ENCODE assay signal across 22 mouse cellular contexts in genomic region chr19:29658836-29659235, GRCm38 (mm10). TPM values are rescaled to one million over a fixed set of nuclear protein-coding genes. Genes with fewer than 3 reads are reported as not detected.
"Had no signal": no experiment of that assay in that cellular context is flagged by ENCODE, and none has a peak within 500 bp of the region (broad histone marks: within the 10 kb centered on the region; RNA-seq: fewer than 3 reads in every experiment).

No protein-coding gene starts in this region.

- H3K4me2 ChIP-seq: neural tube, embryonic 15.5 days; stomach, embryonic 15.5 days had no signal

- H3K4me3 ChIP-seq: neural tube, embryonic 15.5 days; stomach, embryonic 15.5 days had no signal

- H3K9ac ChIP-seq: neural tube, embryonic 15.5 days; stomach, embryonic 15.5 days had no signal

- DNase-seq: retina, postnatal 1 day; right cerebral cortex, adult 18-20 months; right cerebral cortex, postnatal 14 days; right cerebral cortex, postnatal 25 days; right cerebral cortex, postnatal 4 days; spleen, adult 18-20 months; thymus, adult 18-20 months; thymus, adult 2 months; thymus, postnatal 14 days; thymus, postnatal 25 days; thymus, postnatal 36 days; thymus, postnatal 4 days had no signal

- H3K27ac ChIP-seq: neural tube, embryonic 15.5 days; stomach, embryonic 15.5 days; stomach, postnatal 0 days had no signal

- H3K36me3 ChIP-seq: neural tube, embryonic 15.5 days; stomach, embryonic 15.5 days had no signal

- H3K9me3 ChIP-seq: neural tube, embryonic 15.5 days; stomach, embryonic 15.5 days had no signal

- H3K4me1 ChIP-seq: neural tube, embryonic 15.5 days; stomach, embryonic 15.5 days had no signal

- H3K27me3 ChIP-seq: neural tube, embryonic 15.5 days; stomach, embryonic 15.5 days had no signal

RNA-seq across cellular contexts. Expression of gene Mlana, which starts 38.8 kb away (rescaled TPM):
- total RNA-seq: neutrophil, adult 5-6 weeks had no signal
- polyA plus RNA-seq: neural tube, embryonic 14.5 days; neural tube, embryonic 15.5 days; small intestine, adult 2 months; stomach, embryonic 14.5 days; stomach, embryonic 15.5 days; stomach, embryonic 16.5 days; stomach, postnatal 0 days; testis, adult 2 months; thymus, postnatal 0 days had no signal
